Mouse (Mus musculus): Measurements from ENCODE around the gene Ephb1.

DNA sequence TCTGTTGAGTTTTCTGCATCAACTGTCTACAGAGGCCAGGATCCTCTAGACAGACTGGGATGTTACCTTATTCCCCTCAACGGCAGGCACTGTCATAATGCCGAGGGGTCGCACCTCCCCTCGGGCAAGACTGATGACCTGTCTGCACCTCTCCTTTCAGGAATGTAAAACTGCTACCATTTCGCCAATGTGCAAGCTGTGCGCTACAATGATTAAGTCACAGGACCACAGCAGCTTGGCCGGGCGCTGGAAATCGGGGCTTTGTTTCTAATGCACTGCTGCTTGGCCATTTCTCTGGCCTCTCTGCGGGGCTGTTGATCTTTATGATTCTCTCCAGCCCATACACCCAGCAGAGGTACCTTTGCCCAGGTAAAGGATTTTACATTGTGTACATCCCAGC lies 346.8 kb downstream of the Ephb1 start:
- TF ChIP-seq POLR2A (IDR thresholded peaks at IDR 0.05; ENCODE audit: insufficient read length, low read depth) (no peak), USF1 (IDR thresholded peaks at IDR 0.05; ENCODE audit: low read depth) (no peak)

Data from myocyte (in vitro differentiated cells).